Mouse (Mus musculus) kidney, postnatal 4 days (tissue): ENCODE measurements around the gene Hnrnpr.

Experiments used
- DNase-seq, 2 experiments: peaks; one replicate each; pipeline ENCODE4 v3.0.0; 2021; ENCODE audit warnings: mixed read lengths in 2 of 2

Gene Hnrnpr

DNA sequence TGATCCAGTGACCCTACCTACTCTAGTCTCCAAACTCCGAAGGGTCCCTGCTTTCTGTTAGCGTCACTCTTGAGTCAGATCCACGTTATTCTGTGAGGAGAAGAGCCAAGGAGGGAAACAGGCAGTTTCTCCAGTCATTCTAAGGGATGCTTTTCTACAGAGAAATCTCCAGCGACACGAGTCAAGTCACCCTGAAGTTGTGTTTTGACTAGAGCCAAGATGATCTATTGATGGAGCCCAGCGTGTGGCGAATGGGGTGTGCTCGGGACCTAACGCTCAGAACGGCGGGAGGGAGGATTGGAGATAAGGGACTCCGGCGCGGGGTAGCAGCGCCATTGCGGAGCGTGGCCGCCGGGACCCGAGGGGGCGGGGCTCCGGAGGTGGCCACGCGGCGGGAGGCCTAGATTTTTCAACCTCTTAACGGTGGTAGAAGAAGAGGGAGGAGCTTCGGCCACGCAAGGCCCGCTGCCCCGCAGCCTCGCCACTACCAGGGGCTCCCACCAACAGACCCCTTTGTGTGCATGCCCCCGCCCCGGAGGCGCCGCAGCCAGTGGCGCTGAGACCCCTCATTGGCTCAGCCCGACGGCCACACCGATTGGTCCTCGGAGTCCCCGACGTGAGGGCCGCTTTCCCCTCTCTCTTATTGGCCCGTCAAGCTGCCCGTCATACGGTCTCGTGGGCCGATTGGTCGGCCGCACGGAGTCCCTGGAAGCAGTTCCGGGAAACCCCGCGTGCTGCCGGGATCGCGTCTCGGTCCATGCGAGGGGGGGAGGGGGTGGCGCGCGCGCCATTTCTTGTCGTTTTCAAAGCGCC is at the start of gene Hnrnpr:
Gene Hnrnpr, plus strand, starts transcription at position 714 of the 813 bp plus-strand sequence.
- DNase-seq, result peak; percentile 100

DNA sequence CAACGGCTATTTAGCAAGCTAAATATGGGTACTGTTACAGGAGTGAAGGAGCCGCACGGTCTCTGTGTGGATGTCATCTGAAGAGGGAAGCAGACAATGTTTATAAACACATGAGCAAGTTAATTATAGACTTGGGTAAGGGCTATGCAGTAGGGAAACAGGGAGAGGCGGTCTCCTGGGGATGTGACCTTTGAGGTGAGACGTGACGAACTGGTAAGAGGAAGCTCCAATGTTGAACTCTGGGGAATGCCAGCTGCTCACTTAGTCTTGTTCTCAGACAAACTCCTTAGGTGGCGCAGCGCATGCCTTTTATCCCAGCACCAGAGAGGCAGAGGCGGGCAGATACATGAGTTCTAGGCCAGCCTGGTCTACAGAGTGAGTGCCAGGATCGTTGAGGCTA is 48.8 kb upstream of the Hnrnpr start:
- DNase-seq, result peak in 1 of 2 experiments; percentile 38

DNA sequence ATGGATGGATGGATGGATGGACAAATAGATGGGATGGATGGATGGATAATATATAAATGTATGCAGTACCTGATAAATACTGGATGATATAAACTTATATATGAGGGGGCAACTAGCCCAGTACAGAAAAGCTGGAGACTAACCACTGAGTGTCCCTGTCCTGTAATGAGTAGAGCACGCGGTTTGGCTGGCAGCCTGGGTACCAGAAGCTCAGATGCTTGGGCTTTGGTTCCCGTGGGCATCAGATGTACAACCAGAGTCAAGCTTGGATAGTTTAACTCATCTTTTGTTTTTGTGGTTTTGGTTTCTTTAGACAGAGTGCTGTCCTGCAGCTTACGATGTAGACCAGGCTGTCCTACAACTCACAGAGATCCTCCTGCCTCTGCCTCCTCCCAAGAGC is 47.2 kb upstream of the Hnrnpr start:
- no peak for DNase-seq

DNA sequence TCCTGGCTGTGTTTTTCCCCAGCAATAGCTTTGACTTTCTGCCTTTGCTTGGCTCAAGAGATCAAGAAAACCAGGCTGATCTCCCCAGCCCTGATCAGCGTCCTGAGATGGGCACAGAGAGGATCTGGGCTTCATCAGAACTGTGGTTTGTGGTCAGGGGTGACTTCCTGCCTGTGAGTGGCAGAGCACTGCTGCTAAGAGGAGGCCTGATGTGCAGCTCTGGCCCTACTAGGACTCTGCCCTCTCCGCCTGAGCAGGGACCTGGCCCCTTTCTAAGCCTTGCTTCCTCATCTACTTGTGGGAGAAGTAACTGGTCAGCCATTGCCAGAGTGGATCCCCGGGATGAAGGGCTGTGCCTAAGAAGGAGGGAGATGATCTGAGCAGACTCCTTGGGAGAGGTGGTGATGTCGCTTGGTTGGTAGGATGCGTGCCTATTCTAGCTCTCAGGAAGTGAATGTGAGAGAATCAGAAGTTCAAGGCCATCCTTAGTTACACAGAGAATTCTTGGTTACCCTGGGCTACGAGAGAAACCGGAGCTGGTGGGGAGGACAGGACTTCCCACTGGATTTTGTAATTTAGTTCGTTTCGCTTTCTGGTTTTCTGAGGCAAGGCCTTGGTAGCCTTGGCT is 43.9 kb upstream of the Hnrnpr start:
- DNase-seq, result no peak

DNA sequence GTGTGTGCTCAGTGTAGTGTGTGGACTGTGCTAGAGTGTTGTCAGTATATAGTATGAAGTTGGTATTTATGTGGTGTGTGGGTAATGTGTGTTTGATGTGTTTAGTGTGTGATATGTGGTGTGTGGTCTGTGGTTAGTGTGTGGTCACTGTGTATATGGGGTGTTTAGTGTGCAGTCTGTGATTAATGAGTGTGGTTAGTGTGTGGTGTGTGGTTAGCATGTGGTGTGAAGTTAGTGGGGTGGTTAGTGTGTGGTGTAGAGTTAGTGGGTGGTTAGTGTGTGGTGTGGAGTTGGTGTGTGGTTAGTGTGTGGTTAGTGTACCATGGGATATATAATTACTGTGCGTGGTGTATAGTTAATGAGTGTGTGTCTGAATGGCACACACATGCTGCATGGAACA is 41.8 kb upstream of the Hnrnpr start:
- DNase-seq, result no peak

DNA sequence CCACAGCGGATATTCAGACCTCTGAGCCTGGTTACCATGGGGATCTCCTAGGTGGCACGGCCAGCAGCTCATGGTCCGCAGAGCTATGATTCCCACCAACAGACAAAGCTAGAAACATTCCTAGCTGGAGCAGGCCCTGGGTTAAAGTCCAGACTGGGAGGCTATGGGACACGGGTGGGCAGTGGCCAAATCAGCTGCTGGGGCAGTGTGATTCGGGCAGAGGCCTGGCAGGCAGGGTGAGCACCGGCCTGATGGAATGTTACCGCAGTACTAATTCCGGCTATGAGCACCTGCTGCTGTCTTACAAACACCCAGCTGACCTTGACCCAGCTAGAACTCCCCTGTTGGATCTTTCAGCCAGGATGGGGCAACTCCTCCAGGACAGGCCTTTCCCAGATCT is 40.1 kb upstream of the Hnrnpr start:
- DNase-seq, result peak in 1 of 2 experiments; percentile 41

DNA sequence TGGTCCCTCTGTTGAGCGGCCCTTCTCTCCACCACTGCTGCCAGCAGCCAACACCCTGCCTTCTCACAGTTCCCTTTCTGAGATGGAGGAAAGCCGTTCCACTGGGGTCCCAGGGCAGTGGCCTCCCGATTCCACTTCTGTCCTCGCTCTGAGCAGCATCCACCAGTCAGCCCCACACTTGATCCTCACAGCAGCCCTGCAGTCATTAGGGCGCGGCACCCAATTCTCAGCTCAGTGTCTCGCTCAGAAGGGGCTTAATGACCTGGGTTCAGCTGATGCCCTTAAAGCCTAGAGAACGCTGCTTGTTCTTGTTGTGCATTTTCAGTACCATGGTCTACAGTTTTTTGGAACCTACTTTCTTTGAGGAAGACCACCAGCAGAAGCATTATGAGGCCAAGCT is 29.6 kb upstream of the Hnrnpr start:
- no peak for DNase-seq

DNA sequence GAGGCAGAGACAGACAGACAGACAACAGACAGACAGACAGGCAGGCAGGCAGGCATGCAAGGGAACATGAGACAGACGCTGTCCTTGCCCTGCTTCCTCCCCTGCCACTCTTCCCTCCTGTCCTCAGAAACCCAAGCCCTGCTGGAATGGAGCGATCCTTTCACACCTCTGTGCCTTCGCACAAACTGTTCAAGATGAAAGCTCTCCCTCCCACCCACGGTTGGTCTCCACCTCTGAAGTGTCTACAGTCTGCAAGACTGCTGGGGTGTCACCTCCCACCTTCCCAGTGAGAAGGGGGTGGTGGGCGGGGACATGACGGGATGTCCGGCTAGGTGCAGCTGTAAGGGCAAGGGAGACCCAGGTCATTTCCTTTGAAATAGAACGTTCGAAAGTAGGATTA is 29.1 kb upstream of the Hnrnpr start:
- peak; percentile 25 to 31 for DNase-seq

DNA sequence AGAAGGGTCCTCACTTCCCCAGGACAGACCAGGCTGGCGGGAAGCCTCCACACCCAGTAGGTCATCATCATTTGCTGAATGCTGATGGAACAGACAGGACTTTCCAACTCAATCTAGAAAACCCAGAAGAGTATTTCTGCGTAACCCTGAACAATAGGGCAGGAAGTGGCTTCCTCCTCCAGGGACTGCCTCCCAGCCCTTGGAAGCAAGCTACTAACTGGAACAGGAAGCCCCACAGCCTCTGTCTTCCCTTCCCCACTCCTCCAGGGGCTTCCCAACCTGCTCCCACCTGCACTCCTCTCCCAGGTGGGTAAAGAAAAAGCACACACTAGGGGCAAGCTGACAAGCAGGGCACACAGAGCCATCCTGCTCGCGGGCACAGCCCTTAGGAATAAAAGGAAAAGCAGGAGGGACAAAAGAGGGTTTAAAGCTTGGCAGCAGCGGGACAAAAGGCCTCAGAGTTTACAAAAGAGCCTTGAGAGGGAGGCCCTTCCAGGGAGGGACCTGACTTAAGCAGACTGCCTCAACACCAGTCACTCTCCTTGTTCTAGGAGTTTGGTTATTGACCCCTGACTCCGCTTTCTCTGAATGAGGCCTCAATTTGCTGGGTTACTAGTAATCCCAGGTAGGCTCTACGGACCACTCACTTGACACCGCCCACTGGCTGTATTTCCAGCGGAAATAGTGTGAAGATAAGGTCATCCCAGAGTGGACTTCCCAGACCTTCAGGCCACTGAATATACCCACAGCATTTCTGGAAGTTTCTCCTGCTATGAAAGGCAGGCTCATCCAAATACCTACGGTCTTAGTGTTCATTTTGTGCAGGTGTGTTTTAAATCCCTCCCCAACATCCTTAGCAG is 27.9 kb upstream of the Hnrnpr start:
- DNase-seq, result peak; percentile 25 to 43

DNA sequence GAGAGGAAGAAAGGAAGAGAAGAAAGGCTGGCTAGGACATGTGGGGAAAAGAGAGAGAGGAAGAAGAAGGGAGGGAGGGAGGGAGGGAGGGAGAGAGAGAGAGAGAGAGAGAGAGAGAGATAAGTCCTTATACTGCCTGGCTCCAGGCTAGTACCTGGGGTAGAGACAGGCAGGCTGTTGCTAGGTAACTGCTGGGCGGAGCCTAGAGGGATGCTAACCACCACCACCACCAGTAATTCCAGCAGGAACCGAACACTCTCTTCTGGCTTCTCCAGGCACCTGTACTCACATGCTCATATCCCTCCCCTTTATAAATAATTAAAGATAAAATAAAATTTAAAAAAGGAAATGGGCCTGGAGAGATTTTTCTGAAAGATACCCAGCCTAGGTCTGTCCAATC is 27.0 kb upstream of the Hnrnpr start:
- no peak for DNase-seq

DNA sequence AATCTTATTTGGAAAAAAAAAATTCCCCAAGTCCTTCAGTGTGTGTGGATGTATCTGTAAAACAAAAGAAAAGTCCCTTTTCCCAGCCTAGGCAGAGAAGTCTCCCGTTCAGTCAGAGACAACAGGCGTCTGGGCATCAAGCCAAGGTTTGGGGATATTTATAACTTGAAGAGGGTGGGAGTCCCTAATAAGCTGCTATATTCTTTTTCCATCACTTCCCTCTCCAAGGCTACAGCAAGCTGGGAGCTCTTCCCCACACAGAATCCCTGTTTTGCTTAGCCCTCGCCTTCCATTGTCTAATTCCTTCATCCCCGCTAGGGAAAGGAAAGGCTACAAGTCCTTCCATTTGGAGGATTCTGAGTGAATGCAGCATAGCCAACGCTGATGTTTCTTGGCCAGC is 26.3 kb upstream of the Hnrnpr start, which contains the start of gene Zfp46:
Gene Zfp46, plus strand, starts transcription at position 229 of the 400 bp plus-strand sequence.
- DNase-seq, result peak; percentile 83 to 88

DNA sequence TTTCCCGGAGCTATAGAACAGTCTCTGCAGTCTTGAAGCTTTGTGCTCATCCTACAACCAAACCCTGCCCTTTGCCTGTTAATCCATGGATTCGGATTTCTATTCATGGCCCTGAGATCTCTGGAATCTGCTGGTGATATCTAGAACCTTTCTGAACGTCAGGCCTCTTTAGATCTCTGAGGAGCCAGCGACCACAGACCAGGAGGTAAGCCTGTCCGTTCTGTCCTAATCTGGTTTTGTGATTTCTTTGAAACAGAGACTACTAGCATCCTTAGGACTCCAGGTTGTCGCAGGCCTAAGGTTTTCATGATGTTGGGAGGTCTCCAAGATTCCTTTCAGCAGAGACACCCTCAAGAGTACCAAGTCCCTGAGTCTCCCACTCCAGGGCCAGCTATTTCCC is 25.9 kb upstream of the Hnrnpr start:
- DNase-seq, result peak in 1 of 2 experiments; percentile 45

DNA sequence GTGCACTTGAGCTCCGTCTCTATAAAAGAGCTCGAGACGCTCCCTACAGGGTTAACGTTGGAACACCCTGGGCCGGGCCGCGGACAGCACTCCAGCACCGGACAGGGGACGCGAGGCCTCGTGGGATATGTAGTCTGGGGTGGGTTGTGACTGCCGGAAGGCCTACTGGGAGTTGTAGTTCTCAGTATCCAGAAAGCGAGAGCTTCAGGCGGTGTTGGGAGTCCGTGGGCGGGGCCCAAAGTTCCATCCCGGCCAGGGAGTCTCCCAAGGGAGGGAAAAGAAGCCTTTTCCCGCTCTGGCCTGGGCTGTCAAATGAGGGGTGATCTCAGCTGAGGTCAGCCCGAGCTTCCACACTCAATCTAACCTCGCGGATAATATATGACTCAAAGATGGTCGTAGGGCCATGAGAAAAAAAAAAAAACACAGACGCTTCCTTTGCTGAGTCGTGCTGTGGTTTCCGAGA is 25.4 kb upstream of the Hnrnpr start:
- peak; percentile 94 to 97 for DNase-seq

DNA sequence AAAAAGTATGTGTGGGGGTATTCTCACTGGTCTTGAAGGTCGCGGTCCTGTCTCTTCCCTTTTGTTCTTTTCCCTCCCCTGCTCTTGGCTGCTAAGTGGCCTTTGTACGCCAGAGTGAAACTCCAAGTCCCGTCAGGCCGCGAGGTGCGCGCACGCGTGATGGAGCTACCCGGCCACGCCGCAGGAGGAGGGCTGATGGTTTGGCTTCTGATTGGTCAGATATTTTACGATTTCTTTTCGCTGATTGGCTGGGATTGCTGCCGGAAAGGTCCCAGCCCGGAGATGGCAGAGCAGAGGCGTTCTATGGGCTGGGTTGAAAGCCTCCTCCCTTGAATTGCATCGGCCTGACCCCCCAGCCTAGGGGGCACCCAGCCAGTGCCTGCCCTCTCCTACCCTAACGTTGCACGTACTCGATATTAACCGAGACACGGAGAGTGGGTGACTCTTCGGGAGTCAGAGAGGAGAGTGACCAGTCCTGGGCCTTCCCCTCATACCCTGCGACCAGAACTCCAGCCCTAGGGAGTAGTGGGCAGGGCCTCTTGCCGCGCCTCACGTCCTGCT is 24.9 kb upstream of the Hnrnpr start:
- peak; percentile 96 to 98 for DNase-seq

DNA sequence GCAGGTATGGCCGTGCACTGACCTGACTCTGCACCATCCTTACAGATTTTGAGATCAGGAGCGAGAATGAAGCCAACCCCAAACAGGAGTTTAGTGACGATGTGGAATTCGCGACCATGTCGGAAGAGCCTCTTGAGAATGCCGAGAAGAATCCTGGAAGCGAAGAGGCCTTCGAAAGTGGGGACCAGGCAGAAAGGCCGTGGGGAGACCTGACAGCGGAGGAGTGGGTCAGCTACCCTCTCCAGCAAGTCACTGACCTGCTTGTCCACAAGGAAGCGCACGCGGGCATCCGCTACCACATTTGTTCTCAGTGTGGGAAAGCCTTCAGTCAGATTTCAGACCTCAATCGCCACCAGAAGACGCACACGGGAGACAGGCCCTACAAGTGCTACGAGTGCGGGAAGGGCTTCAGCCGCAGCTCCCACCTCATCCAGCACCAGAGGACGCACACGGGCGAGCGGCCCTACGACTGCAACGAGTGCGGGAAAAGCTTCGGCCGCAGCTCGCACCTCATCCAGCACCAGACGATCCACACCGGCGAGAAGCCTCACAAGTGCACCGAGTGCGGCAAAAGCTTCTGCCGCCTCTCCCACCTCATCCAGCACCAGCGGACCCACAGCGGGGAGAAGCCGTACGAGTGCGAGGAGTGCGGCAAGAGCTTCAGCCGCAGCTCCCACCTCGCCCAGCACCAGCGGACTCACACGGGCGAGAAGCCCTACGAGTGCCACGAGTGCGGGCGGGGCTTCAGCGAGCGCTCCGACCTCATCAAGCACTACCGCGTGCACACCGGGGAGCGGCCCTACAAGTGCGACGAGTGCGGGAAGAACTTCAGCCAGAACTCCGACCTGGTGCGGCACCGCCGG is 20.6 kb upstream of the Hnrnpr start:
- no peak for DNase-seq

DNA sequence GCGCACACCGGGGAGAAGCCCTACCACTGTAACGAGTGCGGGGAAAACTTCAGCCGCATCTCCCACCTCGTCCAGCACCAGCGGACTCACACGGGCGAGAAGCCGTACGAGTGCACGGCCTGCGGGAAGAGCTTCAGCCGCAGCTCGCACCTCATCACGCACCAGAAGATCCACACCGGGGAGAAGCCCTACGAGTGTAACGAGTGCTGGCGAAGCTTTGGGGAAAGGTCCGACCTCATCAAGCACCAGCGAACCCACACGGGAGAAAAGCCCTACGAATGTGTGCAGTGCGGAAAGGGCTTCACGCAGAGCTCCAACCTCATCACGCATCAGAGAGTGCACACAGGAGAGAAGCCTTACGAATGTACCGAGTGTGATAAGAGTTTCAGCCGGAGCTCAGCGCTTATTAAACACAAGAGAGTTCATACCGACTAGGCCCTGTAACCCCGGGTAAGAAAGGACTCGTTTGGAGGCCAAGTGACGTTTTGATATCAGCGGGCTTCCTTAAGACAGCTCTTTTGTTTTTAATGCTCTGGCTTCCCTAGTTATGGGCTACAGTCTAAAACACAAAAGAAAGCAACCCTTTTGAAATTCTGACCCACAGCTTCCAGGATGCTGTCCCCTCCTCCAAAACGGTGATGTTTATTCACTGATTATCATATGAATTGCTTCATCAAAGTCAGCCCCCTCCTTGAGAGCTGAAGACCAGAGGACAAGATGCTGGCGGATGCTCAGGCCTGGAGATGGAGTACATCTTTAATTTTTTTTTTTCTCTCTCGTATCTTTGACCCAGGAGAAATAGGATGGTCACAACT is 19.8 kb upstream of the Hnrnpr start:
- DNase-seq, result no peak

DNA sequence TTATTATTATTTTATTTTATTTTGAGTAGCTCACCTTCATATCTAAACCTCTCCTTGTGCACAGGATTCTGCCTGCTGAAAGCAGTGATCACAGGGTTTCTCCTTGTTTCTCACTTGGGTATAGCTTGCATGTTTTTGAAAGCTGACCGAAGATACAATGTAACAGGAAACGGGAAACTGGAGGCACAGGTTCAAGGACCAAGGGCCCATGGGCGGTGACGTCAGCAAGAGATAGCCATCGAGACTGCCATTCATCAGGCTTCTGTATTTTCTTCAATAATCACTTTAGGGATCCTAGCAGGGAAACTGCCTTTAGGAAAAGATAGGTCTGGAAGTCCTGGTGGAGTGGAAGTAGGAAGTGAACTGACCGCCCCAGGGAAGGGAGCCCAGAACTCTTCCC is 19.1 kb upstream of the Hnrnpr start:
- DNase-seq, result no peak

DNA sequence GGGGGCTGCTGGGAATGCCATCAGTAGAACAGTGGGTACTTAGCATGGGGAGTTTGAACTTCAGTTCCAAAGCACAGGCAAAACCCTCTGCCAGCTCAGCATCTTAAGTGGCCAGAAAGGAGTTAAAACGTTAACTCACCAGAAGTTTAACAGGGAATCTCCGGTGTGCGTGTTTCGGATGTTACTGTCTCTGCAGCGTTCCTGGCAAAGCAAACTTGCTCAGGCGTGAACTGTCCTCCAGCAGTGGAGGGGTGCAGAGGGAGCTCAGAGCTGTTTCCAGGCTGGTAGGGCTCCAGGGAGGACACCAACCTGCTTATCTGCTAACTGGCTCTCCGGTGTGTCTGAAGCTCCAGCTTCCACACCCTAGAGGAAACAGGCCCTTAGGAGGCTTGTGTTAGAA is 14.8 kb upstream of the Hnrnpr start:
- DNase-seq, result peak in 1 of 2 experiments; percentile 52

DNA sequence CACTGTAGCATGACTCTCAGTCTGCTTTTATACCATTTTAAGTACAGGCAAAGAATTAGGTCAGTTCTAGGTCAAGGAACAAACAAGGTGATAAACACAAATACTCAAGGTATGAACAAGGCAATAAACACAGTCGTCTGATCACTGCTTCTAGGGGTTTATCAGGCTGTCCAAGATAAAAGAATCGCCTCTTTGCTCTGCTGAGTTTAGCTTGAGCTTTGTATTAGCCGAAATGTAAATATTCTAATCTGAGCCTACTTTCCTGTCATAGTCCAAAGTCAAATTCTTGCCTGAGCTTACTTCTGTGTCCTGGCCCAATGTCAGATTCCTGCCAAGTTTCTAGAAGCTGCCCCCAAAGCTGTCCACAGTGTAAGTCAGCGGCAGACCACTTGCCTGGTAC is 8.3 kb upstream of the Hnrnpr start:
- DNase-seq, result no peak

DNA sequence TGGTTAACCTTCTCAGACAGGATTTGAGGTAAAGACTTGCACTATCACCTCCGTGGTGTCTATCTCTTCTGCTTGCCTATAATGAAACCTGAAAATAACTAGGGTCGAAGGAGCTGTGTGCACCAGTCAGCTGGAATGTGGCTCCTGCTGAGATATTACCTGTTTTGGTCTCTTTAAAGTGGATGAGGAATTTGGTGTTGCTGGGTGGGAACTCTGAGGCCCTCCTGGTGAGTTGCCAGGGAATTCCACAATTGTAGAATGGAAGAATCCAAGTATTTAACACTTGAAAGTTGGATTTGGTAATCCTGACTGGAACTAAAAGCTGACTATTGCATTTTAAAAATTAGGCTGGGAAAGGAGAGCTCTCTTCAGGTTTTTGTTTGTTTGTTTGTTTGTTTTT is 6.6 kb upstream of the Hnrnpr start:
- peak in 1 of 2 experiments; percentile 30 for DNase-seq

DNA sequence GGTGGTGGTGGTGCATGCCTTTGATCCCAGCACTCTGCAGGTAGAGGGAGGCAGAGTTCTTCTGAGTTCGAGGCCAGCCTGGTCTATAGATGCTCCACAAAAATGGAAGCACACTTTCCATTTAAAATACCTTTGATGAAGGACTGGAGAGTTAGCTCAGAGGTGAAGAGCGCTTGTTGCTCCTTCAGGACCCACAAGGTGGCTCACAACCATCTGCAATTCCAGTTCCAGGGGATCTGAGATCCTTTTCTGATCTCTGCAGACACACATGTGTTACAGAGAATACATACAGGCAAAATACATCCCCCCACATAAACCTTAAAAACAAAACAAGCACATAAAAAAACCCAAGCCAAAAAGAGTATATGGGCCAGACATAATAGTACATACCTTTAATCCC is 2.4 kb upstream of the Hnrnpr start:
- DNase-seq, result no peak
